Mouse (Mus musculus) ZHBTc4 (cell line): ENCODE data around the gene Hdac9.
"Not testable (repeated sequence)": the region's sequence is repeated elsewhere in the genome, so short reads cannot be mapped to it uniquely, and the experiment has no call there.

Source experiments
- DNase-seq: peaks from one replicate; pipeline ENCODE4 v3.0.0-alpha.2; 2011; ENCODE audit warnings: low read depth, low spot score

Gene Hdac9

GRCm38 (mm10) chr12:34489629-34490028 is 427.3 kb downstream of the Hdac9 start:
- DNase-seq = no peak

DNA sequence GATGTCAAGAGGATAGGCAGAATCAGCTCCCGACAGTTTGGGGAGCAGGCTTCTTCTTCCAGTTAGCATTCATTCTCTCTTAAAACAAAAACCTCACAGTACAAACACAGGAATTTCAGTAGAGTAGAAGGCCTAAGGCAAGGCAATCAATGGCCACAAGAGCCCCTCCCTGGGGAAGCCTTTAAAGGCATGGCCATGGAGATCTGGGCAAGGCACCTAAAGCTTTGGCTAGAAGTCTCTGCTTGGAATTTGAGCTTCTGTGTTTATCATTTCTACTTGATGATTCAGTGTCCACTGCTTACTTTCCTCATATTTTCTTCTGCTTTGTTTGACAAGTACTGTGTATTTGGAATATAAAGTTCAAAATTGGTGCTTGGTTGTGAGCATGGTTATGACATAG is 429.2 kb downstream of the Hdac9 start:
- DNase-seq = no peak

GRCm38 (mm10) chr12:34487021-34487420 is 429.9 kb downstream of the Hdac9 start:
- DNase-seq = no peak

GRCm38 (mm10) chr12:34486016-34486415 is 430.9 kb downstream of the Hdac9 start:
- DNase-seq = no peak

DNA sequence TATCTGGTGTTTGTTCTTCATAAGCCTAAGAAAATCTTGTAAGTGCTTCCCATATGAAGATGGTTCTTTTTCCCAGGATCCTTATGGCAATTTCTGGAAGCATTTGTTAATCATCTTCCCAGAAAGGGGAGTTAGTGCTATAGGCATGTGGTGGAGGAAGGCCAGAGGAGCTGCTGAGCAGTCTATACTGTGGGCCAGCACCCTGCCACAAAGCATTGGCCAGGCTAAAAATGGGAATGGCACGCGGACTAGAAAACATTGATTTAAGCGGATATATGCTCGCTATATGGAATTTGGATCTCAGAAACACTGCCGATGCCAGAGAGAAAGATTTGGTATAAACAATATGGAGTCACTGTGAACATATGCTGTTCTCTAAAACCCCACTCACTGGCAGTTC is 435.2 kb downstream of the Hdac9 start:
- DNase-seq = no peak

DNA sequence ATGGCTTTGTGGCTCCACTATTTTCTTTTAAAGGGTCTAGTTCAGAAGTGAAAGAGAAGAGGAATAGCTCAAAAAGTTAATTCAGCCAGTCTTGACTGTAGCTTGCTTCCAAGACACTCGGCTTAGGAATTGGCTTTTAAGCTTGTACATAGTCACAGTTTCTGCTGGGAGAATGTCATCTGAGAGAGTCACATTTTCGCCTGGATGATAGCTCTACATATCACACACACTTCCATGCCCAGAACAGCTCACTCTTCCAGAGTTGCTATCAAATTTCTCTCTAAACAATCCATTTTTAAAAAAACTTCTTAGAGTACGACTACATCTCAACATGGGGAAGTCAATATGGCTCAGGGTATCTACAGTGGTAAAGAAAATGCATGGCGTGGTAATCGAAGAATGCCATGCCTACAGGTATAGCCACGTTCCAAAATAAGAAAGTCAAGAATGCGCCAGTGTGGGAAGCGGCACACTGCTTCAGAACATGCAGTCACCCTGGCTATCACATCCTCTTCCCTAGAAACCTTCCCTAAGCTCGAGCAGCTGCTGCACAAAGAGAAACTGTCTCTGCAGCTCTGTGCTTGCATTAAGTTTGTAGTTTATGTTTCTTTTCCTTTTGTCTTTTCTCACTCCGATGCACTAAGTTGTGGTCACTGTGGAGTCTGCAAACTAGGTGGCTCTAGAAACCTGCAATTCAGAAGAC is 443.8 kb downstream of the Hdac9 start:
- DNase-seq = no peak

GRCm38 (mm10) chr12:34472542-34472941 is 444.4 kb downstream of the Hdac9 start:
- no peak for DNase-seq

DNA sequence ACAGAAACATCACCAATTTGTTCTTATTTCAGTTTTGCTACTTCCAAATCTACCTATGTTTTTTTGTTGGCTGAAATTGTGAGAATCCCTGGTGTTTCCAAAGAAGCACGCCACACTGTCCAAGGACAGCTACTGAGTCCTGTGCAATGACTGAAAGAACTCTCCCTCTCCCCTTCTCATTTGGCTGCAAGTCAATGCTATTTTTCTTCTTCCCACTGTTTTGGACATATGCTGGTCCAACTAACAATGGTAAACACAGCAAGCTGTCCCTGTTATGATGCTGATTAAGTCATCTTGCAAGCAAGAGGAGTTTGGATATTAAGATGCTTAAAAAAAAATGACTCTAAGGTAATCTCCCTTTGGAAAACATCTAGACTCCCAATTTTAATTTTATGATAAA is 455.2 kb downstream of the Hdac9 start:
- no peak for DNase-seq

GRCm38 (mm10) chr12:34452643-34453042 is 464.3 kb downstream of the Hdac9 start:
- no peak for DNase-seq

- no peak for DNase-seq
Measured at GRCm38 (mm10) chr12:34451198-34451597, 465.7 kb downstream of the Hdac9 start.

DNA sequence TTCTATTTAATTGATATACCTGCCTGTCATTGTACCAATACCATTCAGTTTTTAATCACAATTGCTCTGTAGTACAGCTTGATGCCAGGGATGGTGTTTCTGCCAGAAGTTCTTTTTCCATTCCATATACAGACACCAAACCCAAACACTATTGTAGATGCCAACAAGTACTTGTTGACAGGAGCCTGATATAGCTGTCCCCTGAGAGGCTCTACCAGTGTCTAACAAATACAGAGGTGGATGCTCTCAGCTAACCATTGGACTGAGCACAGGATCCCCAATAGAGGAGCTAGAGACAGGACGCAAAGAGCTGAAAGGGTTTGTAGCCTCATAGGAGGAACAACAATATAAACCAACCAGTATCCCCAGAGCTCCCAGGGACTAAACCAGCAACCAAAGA is 472.2 kb downstream of the Hdac9 start:
- DNase-seq = not testable (repeated sequence)

GRCm38 (mm10) chr12:34440930-34441329 is 476.0 kb downstream of the Hdac9 start:
- DNase-seq = no peak

DNA sequence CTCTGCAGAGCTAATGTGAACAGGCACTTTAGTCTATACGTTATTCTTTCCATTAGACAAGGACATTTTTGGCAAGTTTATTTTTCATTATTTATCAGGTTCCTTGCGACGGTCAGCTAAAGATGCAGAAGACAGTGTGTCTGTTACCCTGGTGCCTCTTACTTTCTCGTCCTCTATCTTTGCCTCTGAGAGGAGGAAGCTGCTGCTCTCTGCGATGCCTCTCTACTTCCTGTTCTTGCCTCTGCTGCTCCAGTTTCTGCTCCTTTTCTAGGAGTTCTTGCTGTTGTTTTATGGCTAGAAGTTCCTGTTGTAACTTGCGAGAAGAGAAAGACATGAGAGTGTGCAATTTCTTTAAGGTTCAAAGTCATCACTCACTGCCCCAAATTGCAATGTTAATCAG is 484.0 kb downstream of the Hdac9 start:
- DNase-seq = no peak

DNA sequence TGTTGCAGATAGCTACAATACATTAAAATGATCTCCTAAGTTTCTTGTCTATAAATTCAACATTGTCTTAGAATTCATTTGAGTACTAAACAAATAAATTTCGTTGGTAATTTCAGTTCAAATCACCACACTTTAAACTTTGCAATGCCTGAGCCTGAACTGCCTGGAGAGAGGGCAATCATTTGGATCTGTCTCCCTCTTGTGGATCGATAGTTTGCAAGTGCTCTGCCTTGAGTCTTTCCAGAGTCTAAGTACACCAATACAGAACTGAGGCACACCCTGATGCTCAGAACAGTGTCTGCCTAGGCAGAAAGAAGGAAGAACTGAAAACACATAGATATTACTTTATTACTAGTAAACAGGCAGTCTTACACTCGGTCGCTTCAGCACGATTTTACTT is 484.4 kb downstream of the Hdac9 start:
- DNase-seq = peak; percentile 20

DNA sequence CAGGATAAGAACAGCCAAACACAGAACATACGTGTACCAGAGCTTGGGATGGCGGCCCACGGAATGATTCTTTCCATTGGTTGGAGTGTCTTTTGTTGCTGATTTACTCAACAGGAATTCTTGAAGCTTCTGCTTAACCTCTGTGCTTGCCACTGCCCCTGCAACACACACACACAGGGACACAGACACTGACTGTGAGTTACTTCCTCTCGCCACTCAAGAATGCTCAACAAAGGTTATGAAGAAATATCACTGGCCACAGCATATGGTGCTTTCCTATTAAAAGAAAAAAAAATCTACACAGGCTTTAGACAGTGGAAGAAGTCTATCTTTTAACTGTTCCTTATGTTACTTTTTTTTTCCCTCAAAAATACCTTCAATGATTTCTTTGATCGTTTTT is 485.1 kb downstream of the Hdac9 start:
- DNase-seq = no peak

DNA sequence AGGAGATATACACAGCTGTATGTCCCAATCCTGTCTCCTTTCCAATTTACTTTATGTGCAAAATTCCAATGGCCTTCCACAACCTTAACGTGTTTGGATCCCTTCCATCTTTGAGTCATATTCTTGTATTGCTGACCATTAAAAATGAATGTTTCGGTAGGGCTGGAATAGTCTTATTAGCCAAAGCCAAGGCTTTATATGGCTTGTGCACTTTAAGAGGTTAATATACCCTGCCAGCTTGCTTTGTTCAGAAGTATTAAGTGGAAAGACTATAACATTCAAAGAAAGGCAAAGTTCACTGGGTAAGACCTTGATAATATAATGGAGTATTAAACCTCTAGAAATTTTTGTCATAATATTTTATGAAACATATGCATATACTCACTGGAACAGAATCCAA is 491.4 kb downstream of the Hdac9 start:
- DNase-seq = no peak

DNA sequence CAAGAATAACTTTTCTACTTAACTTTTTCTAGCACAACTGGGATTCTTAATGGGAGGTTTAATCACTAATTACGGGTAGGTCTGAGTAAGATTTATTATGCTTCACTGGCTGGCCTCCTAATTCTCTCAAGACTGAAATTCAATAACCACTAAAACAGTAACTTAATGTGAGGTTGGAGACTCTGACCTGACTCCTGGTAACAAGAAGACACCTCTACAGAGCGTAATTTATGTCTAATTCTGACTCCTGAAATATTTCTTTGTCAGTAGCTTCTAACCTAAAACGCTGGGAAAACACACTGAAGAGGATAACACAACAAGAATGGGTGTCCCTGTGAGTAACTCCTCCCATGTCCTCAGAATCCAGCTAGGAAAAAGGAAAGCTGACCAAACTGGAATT is 508.8 kb downstream of the Hdac9 start:
- DNase-seq = no peak

DNA sequence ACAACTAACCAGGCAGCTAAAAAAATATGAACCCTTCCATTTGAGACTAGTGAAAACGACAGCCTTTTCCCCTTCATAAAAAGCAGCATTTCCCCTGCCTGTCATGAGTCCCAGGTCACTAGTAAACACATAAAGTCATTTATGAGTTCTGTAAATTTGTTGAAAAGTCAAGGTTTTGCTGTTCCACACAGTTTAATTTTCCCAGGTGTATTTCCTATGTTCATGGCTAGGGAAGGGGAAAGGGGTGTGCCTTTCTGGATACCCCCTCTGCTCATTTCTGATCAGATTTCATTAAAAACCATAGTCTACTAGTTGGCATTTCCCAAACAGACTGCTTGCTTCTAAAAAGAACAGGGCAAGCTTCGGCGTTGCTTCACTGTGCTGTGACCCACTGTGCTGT is 509.8 kb downstream of the Hdac9 start:
- DNase-seq = no peak

DNA sequence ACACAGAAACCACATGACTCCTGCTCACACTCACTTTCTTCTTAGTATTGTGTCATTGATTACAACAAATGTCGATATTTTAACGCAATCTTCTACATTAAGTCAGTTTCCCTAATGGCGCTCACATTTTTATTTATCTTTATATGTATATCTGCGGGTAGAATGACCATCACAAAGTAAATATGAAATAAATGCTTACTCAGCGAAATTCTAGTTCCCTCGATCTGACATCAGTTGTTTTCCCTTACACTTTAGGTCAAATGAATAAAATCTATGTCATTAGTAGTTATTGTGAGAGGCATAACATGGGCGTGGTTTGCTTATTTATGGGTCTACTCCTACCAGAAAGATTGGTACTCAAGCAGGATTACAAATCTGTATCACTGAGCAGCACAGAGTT is 514.8 kb downstream of the Hdac9 start:
- DNase-seq = no peak

DNA sequence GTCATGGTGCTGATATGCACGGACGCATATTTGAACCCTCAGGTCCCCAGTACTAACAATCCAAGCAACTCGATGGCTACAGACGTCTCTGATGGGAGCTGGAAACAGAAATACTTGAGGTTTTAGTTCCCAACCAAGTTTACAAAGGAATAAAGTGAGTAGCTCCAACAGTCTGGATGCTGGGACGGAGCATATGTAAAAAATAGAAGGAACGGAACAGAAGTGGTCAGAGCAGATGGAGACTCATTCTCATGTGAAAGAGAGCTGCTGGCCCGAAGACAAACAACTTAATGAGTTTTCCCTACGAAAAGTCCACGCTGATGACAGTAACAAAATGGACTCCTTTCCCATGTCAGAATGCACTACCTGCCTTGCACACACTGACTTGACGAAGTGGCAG is 518.3 kb downstream of the Hdac9 start:
- DNase-seq = no peak

DNA sequence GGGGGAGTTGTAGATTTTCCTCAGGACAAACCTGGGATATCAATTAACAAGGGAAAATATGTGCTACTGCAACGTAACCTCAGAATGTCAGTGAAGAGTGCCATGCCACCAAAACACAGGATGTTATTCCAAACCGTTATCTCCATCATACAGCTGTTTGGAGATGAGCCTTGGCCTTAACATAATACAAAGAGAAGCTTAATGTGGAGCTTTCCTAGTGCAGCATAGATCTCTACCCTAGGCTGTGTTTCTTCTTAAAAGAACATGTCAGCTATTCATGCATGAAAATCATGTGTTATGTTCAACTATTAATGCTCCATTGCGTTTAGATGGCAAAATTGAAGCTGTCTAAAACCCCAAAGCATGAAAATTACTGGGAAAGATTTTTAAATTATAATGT is 522.6 kb downstream of the Hdac9 start:
- DNase-seq = no peak

DNA sequence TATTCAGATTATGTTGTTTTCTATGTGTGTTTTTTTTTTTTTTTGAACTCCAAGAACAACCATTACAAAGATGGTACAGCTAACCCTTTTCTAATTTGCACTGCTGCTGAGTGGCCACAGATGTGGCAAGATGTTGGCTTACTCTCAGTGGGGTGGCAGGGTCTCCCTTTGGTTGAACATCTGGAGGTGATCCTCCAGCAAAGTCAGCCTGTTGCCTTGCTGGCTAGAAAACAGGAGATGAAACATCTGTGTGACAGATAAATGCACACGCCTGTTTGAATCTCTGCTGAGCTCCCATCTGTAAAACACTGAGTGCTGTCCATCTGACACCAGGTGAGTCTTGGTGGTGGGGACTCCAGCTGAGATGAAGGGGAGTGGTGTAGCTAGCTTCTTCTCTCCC is 537.2 kb downstream of the Hdac9 start:
- no peak for DNase-seq

DNA sequence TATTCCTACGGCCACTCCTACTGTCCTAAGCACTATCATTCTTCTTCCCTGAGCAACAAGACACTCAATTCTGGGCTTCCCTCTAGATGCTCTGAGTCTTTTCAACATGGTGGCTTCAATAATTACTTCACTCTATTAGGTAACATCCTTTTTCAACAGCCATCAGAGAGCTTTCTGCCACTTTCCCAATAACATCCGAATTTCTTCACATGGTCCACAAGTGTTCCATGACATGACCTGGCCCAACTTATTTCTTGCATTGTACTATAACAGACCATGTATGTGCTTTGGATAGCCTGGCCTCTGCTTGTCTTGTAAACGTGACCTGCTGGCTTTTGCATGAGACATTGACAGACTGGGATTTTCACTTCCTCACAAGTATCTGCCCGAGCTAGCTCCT is 538.3 kb downstream of the Hdac9 start:
- DNase-seq = no peak

- DNase-seq = no peak
Measured at GRCm38 (mm10) chr12:34351906-34352305, 565.0 kb downstream of the Hdac9 start.
